Mouse (Mus musculus): ENCODE measurements around the gene Arhgap36. TPM values are rescaled to one million over a fixed set of nuclear protein-coding genes. Genes with fewer than 3 reads are reported as not detected.

Gene Arhgap36
- polyA plus RNA-seq (2012; rRNA removed): 0.05 TPM in 1 of 2 replicates, not detected in the other

- H3K27ac ChIP-seq (ENCODE audit: control insufficient read depth, insufficient read depth, low read length): no peak within 1 kb of the TSS
- TF ChIP-seq CTCF (IDR thresholded peaks at IDR 0.05; ENCODE audit: borderline replicate concordance, control insufficient read depth, extremely low read depth, insufficient read depth, low read length, poor library complexity) (no peak), POLR2A (IDR thresholded peaks at IDR 0.05; ENCODE audit: control insufficient read depth, extremely low read depth, insufficient read depth, low read length, poor library complexity) (no peak)
- H3K27me3 ChIP-seq (ENCODE audit: control insufficient read depth, insufficient read depth, low read length): no peaks in the 10 kb centered on the region
- 79% methylated on average over 6 of the region's 6 CpGs for WGBS
- DNase-seq: no peak
- no peak within 1 kb of the TSS for H3K4me3 ChIP-seq (ENCODE audit: control insufficient read depth, insufficient read depth, low read length)
- no peaks in the 10 kb centered on the region for H3K36me3 ChIP-seq (ENCODE audit: control insufficient read depth, insufficient read depth, low read length)
- H3K4me1 ChIP-seq (replicated peaks; ENCODE audit: control insufficient read depth, insufficient read depth, low read length): no peaks in the 10 kb centered on the region
Observed at GRCm38 (mm10) chrX:49463442-49463970, at the start of gene Arhgap36. Arhgap36 (plus strand) TSS chrX:49463945.

- Histone ChIP-seq H3K36me3 (ENCODE audit: control insufficient read depth, insufficient read depth, low read length) (no peaks in the 10 kb centered on the region), H3K4me3 (ENCODE audit: control insufficient read depth, insufficient read depth, low read length) (no peak overlapping the region), H3K4me1 (replicated peaks; ENCODE audit: control insufficient read depth, insufficient read depth, low read length) (no peaks in the 10 kb centered on the region), H3K27me3 (ENCODE audit: control insufficient read depth, insufficient read depth, low read length) (no peaks in the 10 kb centered on the region), H3K27ac (ENCODE audit: control insufficient read depth, insufficient read depth, low read length) (no peak overlapping the region)
- DNase-seq: no peak
- no peak for TF ChIP-seq POLR2A (IDR thresholded peaks at IDR 0.05; ENCODE audit: control insufficient read depth, extremely low read depth, insufficient read depth, low read length, poor library complexity)
- no peak for TF ChIP-seq CTCF (IDR thresholded peaks at IDR 0.05; ENCODE audit: borderline replicate concordance, control insufficient read depth, extremely low read depth, insufficient read depth, low read length, poor library complexity)
- 78% methylated on average over 10 of the region's 10 CpGs for WGBS
Observed at GRCm38 (mm10) chrX:49457781-49458180, 6.0 kb upstream of the Arhgap36 start.

DNA sequence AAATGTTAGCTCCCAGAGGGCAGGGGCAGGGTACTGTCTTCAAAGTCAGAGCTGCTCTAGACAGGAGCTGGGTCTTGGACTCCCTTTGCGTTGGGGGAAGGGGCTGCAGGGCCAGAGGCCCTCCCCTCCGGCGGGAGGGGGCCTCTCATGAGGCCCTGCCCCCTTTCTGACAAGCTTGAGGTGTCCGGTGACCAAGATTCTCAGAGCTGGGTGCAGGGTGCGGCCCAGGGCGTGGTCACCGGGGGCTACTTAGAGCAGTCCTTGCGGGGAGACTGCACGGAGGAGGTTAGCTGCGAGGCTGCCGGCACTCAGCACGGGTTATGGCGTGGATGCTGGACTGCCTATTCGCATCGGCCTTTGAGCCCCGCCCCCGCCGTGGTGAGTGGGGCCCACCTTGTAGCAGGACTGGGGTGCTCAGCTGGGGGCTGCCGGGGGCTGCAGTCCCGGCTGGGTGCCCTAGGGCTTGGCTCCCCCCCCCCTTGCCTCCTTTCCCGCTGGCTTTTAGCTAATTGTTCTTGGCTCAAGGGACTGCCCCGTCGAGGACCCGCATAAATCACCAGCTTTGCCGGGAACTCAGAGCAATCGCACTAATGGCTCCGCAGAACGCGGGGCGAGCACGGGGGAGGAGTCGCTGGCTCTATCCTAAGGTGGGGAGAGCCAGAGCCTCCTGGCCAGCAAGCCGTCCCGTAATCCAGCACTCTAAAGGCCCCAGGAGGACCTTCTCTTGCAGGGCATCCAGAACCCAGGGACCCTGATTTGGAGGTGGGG is 6.7 kb downstream of the Arhgap36 start:
- 3% methylated on average over 33 of the region's 34 CpGs for WGBS
- H3K4me3 ChIP-seq (ENCODE audit: control insufficient read depth, insufficient read depth, low read length): no peak overlapping the region
- no peaks in the 10 kb centered on the region for H3K4me1 ChIP-seq (replicated peaks; ENCODE audit: control insufficient read depth, insufficient read depth, low read length)
- H3K36me3 ChIP-seq (ENCODE audit: control insufficient read depth, insufficient read depth, low read length): no peaks in the 10 kb centered on the region
- no peak overlapping the region for H3K27ac ChIP-seq (ENCODE audit: control insufficient read depth, insufficient read depth, low read length)
- TF ChIP-seq CTCF (IDR thresholded peaks at IDR 0.05; ENCODE audit: borderline replicate concordance, control insufficient read depth, extremely low read depth, insufficient read depth, low read length, poor library complexity): no peak
- no peak for TF ChIP-seq POLR2A (IDR thresholded peaks at IDR 0.05; ENCODE audit: control insufficient read depth, extremely low read depth, insufficient read depth, low read length, poor library complexity)
- DNase-seq: no peak
- H3K27me3 ChIP-seq (ENCODE audit: control insufficient read depth, insufficient read depth, low read length): no peaks in the 10 kb centered on the region

DNA sequence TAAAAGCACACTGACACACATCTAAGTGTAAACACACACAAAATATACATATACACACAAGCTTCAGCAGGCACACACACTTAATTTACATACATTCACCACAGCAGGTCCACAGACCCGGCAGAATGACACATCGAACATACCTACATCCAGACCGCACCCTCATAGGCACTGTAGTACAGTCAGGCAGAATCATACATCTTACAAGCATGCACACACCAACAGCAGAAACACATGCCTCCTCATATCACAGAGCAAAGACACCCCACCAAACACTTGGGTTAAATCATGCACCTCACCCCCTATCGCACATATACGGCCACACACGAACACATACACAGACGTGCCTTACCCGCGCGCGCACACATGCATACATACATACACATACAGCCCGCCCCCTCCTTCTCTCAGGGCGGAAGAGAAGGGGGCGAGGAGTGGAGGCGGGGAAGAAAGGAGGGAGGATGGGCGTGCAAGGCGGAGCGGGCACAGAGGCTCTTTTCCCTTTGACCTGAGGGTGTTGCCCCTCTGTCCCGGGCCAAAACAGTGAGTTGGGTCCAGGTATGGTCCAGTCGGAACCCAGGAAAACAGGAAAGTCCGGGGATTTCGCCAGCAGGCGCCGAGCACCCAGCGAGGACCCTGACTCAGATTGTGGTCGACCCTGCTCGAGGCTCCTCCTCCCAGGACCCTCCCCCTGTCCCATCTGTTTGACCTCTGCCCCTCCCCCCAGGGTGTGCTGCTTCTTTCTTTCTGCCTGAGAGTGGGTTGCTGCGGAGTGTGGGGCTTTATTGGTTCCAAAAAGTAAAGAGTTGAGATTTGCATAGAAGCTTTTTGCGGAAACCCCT is 16.4 kb downstream of the Arhgap36 start:
- no peak for DNase-seq
- no peaks in the 10 kb centered on the region for H3K36me3 ChIP-seq (ENCODE audit: control insufficient read depth, insufficient read depth, low read length)
- TF ChIP-seq POLR2A (IDR thresholded peaks at IDR 0.05; ENCODE audit: control insufficient read depth, extremely low read depth, insufficient read depth, low read length, poor library complexity): no peak
- TF ChIP-seq CTCF (IDR thresholded peaks at IDR 0.05; ENCODE audit: borderline replicate concordance, control insufficient read depth, extremely low read depth, insufficient read depth, low read length, poor library complexity): no peak
- H3K4me1 ChIP-seq (replicated peaks; ENCODE audit: control insufficient read depth, insufficient read depth, low read length): no peaks in the 10 kb centered on the region
- no peaks in the 10 kb centered on the region for H3K27me3 ChIP-seq (ENCODE audit: control insufficient read depth, insufficient read depth, low read length)
- WGBS: 13% methylated on average over 20 of the region's 29 CpGs
- H3K4me3 ChIP-seq (ENCODE audit: control insufficient read depth, insufficient read depth, low read length): no peak overlapping the region
- no peak overlapping the region for H3K27ac ChIP-seq (ENCODE audit: control insufficient read depth, insufficient read depth, low read length)

DNA sequence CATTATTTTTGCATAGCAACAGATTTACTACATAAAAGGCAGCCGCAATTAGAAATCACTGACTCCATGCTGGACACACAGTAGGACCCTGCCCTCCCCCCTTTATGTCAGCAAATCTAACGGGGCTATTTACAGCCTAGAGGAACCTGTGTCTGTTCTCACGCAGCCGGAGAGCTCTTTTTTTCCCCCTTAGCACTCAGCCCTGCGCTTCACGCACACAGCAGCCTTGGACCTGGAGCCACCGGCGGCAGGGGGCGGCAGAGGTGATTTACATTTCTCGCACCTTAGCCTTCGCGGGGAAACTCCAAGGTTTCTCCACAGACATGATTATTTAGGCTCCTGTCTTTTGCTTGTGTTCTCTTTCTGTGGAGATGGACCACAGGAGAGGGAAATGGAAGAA is 17.1 kb downstream of the Arhgap36 start:
- no peaks in the 10 kb centered on the region for H3K36me3 ChIP-seq (ENCODE audit: control insufficient read depth, insufficient read depth, low read length)
- H3K4me3 ChIP-seq (ENCODE audit: control insufficient read depth, insufficient read depth, low read length): no peak overlapping the region
- H3K27ac ChIP-seq (ENCODE audit: control insufficient read depth, insufficient read depth, low read length): no peak overlapping the region
- H3K27me3 ChIP-seq (ENCODE audit: control insufficient read depth, insufficient read depth, low read length): no peaks in the 10 kb centered on the region
- no peak for DNase-seq
- no peak for TF ChIP-seq CTCF (IDR thresholded peaks at IDR 0.05; ENCODE audit: borderline replicate concordance, control insufficient read depth, extremely low read depth, insufficient read depth, low read length, poor library complexity)
- TF ChIP-seq POLR2A (IDR thresholded peaks at IDR 0.05; ENCODE audit: control insufficient read depth, extremely low read depth, insufficient read depth, low read length, poor library complexity): no peak
- WGBS: 5% methylated on average over 12 of the region's 12 CpGs
- H3K4me1 ChIP-seq (replicated peaks; ENCODE audit: control insufficient read depth, insufficient read depth, low read length): no peaks in the 10 kb centered on the region

DNA sequence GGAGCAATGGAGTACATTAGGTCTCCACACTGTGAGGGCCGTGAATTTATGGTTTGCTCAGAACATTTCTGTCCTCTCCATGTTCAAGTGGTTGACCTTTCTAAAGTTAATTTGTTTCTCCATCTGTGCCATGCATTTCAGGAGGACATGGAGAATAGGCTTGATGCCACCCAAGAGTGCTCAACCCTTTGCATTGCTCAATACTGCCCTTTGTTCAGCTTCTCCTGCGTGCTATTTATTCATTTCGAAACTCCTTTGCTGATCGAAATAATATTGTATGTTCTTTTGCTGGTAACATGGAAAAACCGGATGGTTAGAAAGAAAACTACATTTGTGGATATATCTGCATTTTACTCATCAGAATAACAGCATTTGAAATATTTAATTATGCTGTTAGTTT is 25.4 kb downstream of the Arhgap36 start:
- WGBS: 94% methylated on average over 5 of the region's 5 CpGs
- TF ChIP-seq POLR2A (IDR thresholded peaks at IDR 0.05; ENCODE audit: control insufficient read depth, extremely low read depth, insufficient read depth, low read length, poor library complexity): no peak
- no peak for TF ChIP-seq CTCF (IDR thresholded peaks at IDR 0.05; ENCODE audit: borderline replicate concordance, control insufficient read depth, extremely low read depth, insufficient read depth, low read length, poor library complexity)

More for the DNA sequence above, 25.4 kb downstream of the Arhgap36 start:
- Histone ChIP-seq H3K4me1 (replicated peaks; ENCODE audit: control insufficient read depth, insufficient read depth, low read length) (no peaks in the 10 kb centered on the region), H3K27ac (ENCODE audit: control insufficient read depth, insufficient read depth, low read length) (no peak overlapping the region), H3K4me3 (ENCODE audit: control insufficient read depth, insufficient read depth, low read length) (no peak overlapping the region), H3K27me3 (ENCODE audit: control insufficient read depth, insufficient read depth, low read length) (no peaks in the 10 kb centered on the region; the same call in 1 of the 2 replicates), H3K36me3 (ENCODE audit: control insufficient read depth, insufficient read depth, low read length) (no peaks in the 10 kb centered on the region)
- DNase-seq: no peak

Measured in thymus, adult 2 months (tissue).